Mouse (Mus musculus) midbrain, embryonic 16.5 days (tissue): ENCODE data around the gene Gls. TPM values are rescaled to one million over a fixed set of nuclear protein-coding genes. Genes with fewer than 3 reads are reported as not detected.

Experiments
- ATAC-seq: fragments of 200-750 bp; cut with Nextera tagmentation; 2 replicates; pipeline ENCODE4 v1.8.0; 2017; ENCODE audit warnings: moderate TSS enrichment
- H3K27ac ChIP-seq: fragments of 300-500 bp; sonication (generic); 2 replicates; pipeline ENCODE4 v1.5.1; 2014; ENCODE audit warnings: mild to moderate bottlenecking, low read length, mixed read lengths
- H3K27me3 ChIP-seq: fragments of 300-500 bp; sonication (generic); 2 replicates; pipeline ENCODE4 v1.6.1; 2014; ENCODE audit warnings: low read depth, low read length, mixed read lengths; ENCODE audit not compliant: control insufficient read depth, insufficient read depth
- H3K36me3 ChIP-seq: fragments of 300-500 bp; sonication (generic); 2 replicates; pipeline ENCODE4 v1.6.1; 2014; ENCODE audit warnings: mild to moderate bottlenecking, low read length, moderate library complexity, mixed read lengths; ENCODE audit not compliant: control insufficient read depth, insufficient read depth
- H3K4me1 ChIP-seq: fragments of 300-500 bp; sonication (generic); 2 replicates; pipeline ENCODE4 v1.6.1; 2014; ENCODE audit warnings: mild to moderate bottlenecking, low read length, mixed read lengths; ENCODE audit not compliant: control insufficient read depth, insufficient read depth
- H3K4me2 ChIP-seq: fragments of 300-500 bp; sonication (generic); 2 replicates; pipeline ENCODE4 v1.6.1; 2014; ENCODE audit warnings: mild to moderate bottlenecking, low read length, mixed read lengths
- H3K4me3 ChIP-seq: fragments of 300-500 bp; sonication (generic); 2 replicates; pipeline ENCODE4 v1.5.1; 2014; ENCODE audit warnings: low read depth, mild to moderate bottlenecking, low read length, moderate library complexity, mixed read lengths
- H3K9ac ChIP-seq: fragments of 300-500 bp; sonication (generic); 2 replicates; pipeline ENCODE4 v1.6.1; 2014; ENCODE audit warnings: low read depth, low read length, mixed read lengths
- H3K9me3 ChIP-seq: fragments of 300-500 bp; sonication (generic); replicated peaks from 2 replicates; pipeline ENCODE4 v1.6.1; 2014; ENCODE audit warnings: mild to moderate bottlenecking, low read length, mixed read lengths; ENCODE audit not compliant: control insufficient read depth, poor library complexity, severe bottlenecking
- WGBS: fragments of 180-500 bp; shearing (Covaris S2); extraction: QIAGEN DNeasy Blood & Tissue Kit; methylation state at CpG from one replicate; pipeline ENCODE4 v1.1.7; 2014; 5-methylcytosine and 5-hydroxymethylcytosine counted together
- polyA plus RNA-seq: library from polyadenylated mRNA; unstranded; fragments of >200 nt; fragmentation: Nextera tagmentation; extraction: Ambion mirVana; gene quantifications from 2 replicates; pipeline ENCODE4 v1.2.1, GENCODE M21; 2015

Gls gene
- polyA plus RNA-seq, 1 experiment from 2014 or later: 35.0 TPM

GRCm38 (mm10) chr1:52152936-52153335, 80.1 kb downstream of the Gls start:
- Histone ChIP-seq H3K27me3 (no peaks in the 10 kb centered on the region), H3K9ac (no peak overlapping the region), H3K36me3 (no peaks in the 10 kb centered on the region), H3K27ac (no peak overlapping the region), H3K4me3 (no peak overlapping the region), H3K9me3 (no peaks in the 10 kb centered on the region), H3K4me2 (no peak overlapping the region), H3K4me1 (peaks cover 3% of the 10 kb centered on the region; the same call in 1 of the 2 replicates)
- no peak for ATAC-seq
- WGBS: 30% methylated on average over 3 of the region's 3 CpGs

DNA sequence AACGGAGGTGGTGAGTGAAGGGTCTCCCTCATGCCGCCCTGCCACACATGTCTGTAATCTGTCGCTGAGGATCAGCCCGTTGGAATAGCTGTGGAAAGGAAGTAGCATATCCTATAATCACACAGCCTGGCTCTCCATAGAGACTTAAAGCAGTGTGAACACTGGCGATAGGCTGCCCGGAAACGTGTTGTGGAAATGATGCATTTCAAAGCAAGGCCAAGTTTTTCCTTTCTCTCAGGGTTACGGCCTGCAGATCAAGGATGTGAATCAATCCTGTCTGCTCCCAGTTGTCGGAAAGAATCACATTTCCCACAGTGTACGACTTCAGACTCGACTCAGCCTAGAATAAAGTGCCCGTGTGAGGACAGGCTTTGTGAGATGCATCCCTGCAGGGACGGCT, 80.7 kb downstream of the Gls start:
- 55% methylated on average over 13 of the region's 13 CpGs for WGBS
- H3K27me3 ChIP-seq: no peaks in the 10 kb centered on the region
- no peak overlapping the region for H3K9ac ChIP-seq
- no peak for ATAC-seq
- no peaks in the 10 kb centered on the region for H3K36me3 ChIP-seq
- no peak overlapping the region for H3K27ac ChIP-seq
- H3K4me1 ChIP-seq: peaks cover 3% of the 10 kb centered on the region; the same call in 1 of the 2 replicates
- H3K4me2 ChIP-seq: no peak overlapping the region
- H3K4me3 ChIP-seq: no peak overlapping the region
- no peaks in the 10 kb centered on the region for H3K9me3 ChIP-seq

DNA sequence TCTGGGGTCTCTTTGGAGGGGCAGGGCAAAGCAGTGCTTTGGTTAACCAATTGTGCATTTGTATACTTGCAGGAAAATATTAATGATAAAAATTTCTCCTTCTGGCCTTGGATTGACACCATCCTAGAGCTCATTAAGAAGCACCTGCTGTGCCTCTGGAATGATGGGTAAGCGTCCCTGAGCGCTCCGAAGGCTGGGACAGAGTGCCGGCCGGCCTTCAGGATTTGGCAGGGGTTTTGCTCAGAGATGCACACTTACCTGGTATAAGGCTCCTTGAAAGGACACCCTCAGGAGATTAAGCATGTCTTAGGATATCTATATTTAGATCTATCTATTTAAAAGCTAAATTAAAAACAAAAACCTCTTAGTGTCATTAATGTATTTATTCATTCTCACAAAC, 81.9 kb downstream of the Gls start:
- H3K27me3 ChIP-seq: no peaks in the 10 kb centered on the region
- no peaks in the 10 kb centered on the region for H3K36me3 ChIP-seq
- H3K9ac ChIP-seq: no peak overlapping the region
- no peak overlapping the region for H3K27ac ChIP-seq
- H3K4me3 ChIP-seq: no peak overlapping the region
- H3K4me1 ChIP-seq: peaks cover 3% of the 10 kb centered on the region; the same call in 1 of the 2 replicates
- no peak for ATAC-seq
- H3K4me2 ChIP-seq: no peak overlapping the region
- WGBS: 87% methylated on average over 5 of the region's 5 CpGs
- no peaks in the 10 kb centered on the region for H3K9me3 ChIP-seq

DNA sequence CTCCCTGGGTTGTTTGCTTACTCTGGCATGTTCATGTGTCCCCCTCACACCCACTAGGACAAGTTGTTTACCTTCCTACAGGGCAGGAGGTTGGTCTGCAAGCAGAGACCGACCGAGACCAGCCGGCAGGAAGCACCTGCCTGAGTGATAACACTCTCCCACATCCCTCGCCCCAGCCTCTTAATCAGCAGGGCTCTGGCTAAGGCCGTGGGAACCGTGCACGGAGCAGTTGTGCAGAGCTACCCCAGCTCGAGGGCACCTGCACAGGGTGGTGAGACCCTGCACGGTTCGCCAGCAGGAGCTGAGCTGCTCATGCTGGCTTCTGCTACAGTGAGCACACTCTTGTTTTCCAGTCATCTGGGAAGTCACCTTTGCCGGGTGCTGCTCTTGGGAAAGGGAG, 82.4 kb downstream of the Gls start:
- Histone ChIP-seq H3K27me3 (no peaks in the 10 kb centered on the region), H3K4me2 (no peak overlapping the region), H3K4me3 (no peak overlapping the region), H3K9me3 (no peaks in the 10 kb centered on the region), H3K4me1 (peaks cover 3% of the 10 kb centered on the region; the same call in 1 of the 2 replicates), H3K36me3 (no peaks in the 10 kb centered on the region), H3K27ac (no peak overlapping the region), H3K9ac (no peak overlapping the region)
- WGBS: 48% methylated on average over 11 of the region's 11 CpGs
- ATAC-seq: no peak

GRCm38 (mm10) chr1:52149934-52150346, 83.1 kb downstream of the Gls start:
- 40% methylated on average over 9 of the region's 9 CpGs for WGBS

GRCm38 (mm10) chr1:52148696-52149095, 84.3 kb downstream of the Gls start:
- Histone ChIP-seq H3K4me2 (no peak overlapping the region), H3K9ac (no peak overlapping the region), H3K27ac (no peak overlapping the region), H3K9me3 (no peaks in the 10 kb centered on the region), H3K36me3 (no peaks in the 10 kb centered on the region), H3K27me3 (no peaks in the 10 kb centered on the region), H3K4me1 (peaks cover 3% of the 10 kb centered on the region; the same call in 1 of the 2 replicates), H3K4me3 (no peak overlapping the region)
- ATAC-seq: no peak
- WGBS: 64% methylated on average over 7 of the region's 7 CpGs

More at GRCm38 (mm10) chr1:52149934-52150346, 83.1 kb downstream of the Gls start:
- Histone ChIP-seq H3K9me3 (no peaks in the 10 kb centered on the region), H3K9ac (no peak overlapping the region), H3K27me3 (no peaks in the 10 kb centered on the region), H3K4me2 (no peak overlapping the region), H3K27ac (no peak overlapping the region), H3K36me3 (no peaks in the 10 kb centered on the region), H3K4me1 (peaks cover 3% of the 10 kb centered on the region; the same call in 1 of the 2 replicates), H3K4me3 (no peak overlapping the region)
- ATAC-seq: peak; percentile 46; the same call in 1 of the 2 replicates

DNA sequence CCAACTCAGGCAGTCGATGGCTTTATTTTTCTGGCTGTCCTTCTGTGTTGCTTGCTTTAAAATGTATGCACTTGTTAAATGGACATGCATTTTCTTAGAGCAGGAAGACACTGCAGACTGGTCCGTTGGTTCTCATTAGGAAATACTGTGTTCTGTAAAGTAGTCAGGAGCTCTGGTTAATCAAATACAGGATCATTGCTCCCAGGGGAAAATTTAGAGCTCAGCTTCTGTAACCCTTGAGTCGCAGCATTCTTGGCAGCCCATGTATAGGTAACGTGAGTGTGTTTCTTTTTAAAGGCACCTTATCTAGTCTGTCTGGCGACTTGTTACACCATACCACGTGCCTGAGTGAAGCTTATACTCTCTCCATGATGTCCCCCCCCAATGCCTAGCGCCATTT, 84.9 kb downstream of the Gls start:
- WGBS: 77% methylated on average over 7 of the region's 7 CpGs
- no peak for ATAC-seq
- Histone ChIP-seq H3K27ac (no peak overlapping the region), H3K4me2 (no peak overlapping the region), H3K4me3 (no peak overlapping the region), H3K36me3 (no peaks in the 10 kb centered on the region), H3K9me3 (no peaks in the 10 kb centered on the region), H3K27me3 (no peaks in the 10 kb centered on the region), H3K4me1 (peaks cover 3% of the 10 kb centered on the region; the same call in 1 of the 2 replicates), H3K9ac (no peak overlapping the region)

DNA sequence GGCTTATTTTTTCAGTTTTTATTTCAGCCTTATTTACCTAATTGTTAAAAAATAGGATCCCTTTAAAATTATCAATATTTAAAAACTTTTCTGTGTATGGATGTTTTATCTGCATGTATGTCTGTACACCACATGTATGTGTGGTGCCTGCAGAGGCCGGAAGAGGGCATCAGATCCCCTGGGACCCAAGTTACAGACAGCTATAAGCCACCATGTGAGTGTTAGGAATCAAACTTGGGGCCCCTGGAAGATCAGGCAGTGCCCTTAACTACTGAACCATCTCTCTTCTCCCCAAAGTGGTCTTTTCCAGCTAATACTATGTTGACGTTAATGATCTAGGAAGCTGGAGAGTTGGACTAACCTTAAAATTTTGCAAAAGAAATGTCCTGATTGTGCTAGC, 85.6 kb downstream of the Gls start:
- no peaks in the 10 kb centered on the region for H3K36me3 ChIP-seq
- WGBS: 93% methylated on average over 2 of the region's 2 CpGs
- peaks cover 3% of the 10 kb centered on the region; the same call in 1 of the 2 replicates for H3K4me1 ChIP-seq
- ATAC-seq: no peak
- no peak overlapping the region for H3K27ac ChIP-seq
- H3K9ac ChIP-seq: no peak overlapping the region
- H3K27me3 ChIP-seq: no peaks in the 10 kb centered on the region
- no peak overlapping the region for H3K4me3 ChIP-seq
- no peak overlapping the region for H3K4me2 ChIP-seq
- H3K9me3 ChIP-seq: no peaks in the 10 kb centered on the region

GRCm38 (mm10) chr1:52146214-52146970, 86.6 kb downstream of the Gls start:
- H3K27ac ChIP-seq: no peak overlapping the region
- H3K4me1 ChIP-seq: peaks cover 3% of the 10 kb centered on the region; the same call in 1 of the 2 replicates
- H3K4me3 ChIP-seq: no peak overlapping the region
- H3K9me3 ChIP-seq: no peaks in the 10 kb centered on the region
- H3K9ac ChIP-seq: no peak overlapping the region
- 56% methylated on average over 12 of the region's 12 CpGs for WGBS
- no peaks in the 10 kb centered on the region for H3K27me3 ChIP-seq
- no peaks in the 10 kb centered on the region for H3K36me3 ChIP-seq
- no peak overlapping the region for H3K4me2 ChIP-seq
- peak; percentile 84 for ATAC-seq
